Mouse (Mus musculus): ENCODE data around the gene Nrxn2.

The Nrxn2 gene

DNA sequence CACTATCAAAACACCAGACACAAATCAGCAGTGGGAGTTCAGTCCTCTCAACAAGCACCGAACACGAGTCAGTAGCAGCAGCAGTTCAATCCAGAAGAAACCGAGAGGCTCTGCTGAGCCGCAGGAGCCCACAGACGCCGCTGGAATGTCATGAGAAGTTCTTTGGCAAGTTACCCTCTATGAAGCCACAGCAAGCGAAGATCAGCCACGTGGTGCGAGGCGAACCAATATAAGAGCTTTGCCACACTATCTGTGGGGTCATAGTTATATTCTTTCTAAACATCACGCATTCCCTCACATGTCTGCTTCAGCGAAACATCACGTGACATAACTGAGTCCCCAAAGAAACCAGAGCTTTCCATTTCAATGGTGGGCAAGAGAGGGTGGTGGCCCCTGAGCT lies 126.2 kb downstream of the Nrxn2 start:
- DNase-seq, result no peak

DNA sequence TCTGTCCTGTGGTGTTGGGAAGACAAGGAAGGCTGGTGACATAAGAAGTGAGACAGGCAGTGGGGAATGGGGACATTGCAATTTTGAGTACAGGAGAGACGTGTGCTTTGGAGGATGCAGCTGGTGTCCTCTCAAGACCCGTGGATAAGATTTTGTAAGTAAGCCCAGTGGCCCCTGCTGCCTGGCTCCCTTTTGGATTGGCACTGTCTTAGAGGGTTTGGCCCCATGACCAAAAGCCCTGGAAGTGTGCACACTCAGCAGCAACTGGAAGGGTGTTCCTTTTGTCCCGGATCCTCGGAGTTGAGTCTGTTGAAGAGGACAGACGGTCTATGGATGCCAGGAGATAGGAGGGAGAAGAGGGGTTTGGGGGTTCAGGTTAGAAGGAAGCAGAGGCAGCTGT lies 127.0 kb downstream of the Nrxn2 start:
- no peak for DNase-seq

DNA sequence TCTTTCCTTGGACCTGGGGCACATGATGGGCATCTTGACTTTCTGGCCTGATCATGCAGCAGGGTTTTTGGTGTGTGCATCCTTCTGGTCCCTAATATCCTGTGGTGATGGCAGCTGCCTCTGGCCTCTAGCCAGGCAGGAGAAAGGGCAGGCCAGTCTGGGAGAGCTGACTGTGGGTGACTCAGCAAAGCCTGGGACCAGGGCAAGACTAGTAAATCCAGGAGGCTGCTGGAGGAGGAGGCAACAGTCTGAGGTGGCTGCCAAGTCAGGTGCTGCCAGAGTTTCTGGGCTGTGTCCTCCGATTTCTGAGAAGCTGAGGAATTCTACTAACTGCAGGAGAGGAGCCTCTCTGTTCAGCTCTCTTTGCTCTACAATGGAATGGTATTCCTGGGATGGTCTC lies 127.6 kb downstream of the Nrxn2 start:
- DNase-seq, result peak; percentile 75

DNA sequence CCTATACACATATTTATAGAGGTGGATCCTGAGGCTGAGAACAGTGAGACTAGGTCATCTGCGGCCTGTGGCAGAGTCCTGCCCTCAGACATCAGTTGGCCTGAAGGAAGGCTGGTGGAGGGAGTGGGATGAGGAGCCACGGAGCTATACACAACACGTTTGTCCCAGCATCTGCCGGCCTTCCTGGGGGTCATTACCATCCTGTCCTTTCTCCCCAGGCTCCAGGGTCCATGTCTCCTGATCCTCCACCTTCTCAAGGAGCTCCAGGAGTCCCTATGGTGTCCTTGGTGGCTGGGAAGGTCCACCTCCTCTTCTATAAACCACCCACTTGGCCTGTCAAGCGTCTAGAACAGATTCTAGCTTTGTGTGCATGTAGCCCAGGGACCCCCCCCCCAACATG lies 129.3 kb downstream of the Nrxn2 start:
- no peak for DNase-seq

DNA sequence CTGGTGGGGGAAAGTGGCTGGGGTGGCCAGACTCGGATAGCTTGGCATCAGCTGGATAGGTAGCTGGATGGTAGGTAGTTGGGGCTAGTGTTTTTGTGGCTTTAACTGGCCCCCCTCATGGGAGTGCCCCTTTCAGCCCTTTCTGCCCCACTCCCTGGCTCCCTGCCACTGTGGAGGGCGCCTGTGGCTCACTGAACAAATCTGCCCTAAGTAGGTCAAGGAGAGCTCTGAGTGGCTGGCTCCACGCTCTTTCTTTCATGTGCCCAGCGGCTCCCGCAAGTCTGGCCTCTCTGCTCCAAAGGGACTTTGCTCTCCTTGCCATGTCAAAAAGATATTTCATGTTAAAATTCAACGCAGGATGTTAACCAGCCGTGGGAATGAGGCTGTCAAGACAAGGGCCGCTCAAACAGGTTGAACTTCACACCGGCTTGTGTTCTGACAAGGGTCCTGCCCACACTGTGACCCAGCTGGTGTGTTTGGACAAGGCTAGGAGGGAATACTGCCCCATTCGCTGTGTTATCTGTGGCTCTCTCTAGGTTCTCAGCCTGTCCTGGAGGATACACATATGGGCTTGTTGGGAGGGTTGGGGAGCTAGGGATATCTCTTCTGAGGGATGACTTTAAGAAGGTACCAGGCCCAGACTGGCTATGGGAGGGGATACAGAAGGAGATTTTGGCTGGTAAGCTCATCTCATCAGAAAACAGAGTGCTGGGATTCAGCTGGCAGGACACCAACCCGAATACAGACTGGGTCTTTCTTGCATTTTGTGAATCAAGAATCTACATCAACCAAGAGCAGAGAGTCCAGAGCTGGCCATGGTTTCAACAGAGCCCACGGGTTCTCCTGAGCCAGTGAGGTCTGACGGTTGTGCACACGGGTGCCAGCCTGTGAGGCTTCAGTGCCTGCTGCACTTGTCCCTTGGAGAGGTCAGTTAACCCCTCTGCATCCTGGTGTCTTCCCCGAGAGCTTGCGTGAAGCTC lies 130.2 kb downstream of the Nrxn2 start:
- peak; percentile 83 for DNase-seq

DNA sequence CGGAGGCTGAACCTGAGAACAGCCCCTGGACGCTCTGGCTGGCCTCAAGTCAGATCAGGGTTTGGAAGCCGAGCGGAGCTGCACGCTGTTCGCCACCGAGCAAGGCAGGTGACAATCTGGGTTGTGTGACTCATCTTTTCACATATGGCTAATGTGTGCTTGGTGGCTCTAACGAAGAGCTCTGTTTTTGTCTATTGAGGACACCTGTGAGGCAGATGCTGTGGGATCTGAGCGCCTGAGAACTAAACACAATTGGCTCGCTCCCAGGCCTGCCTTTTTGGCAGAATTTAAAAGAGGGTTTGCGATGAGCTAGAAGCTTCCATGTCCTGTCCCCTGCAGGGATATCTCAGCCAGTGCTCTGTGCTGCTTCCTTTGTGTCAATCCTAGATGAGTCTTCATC lies 131.0 kb downstream of the Nrxn2 start:
- no peak for DNase-seq

DNA sequence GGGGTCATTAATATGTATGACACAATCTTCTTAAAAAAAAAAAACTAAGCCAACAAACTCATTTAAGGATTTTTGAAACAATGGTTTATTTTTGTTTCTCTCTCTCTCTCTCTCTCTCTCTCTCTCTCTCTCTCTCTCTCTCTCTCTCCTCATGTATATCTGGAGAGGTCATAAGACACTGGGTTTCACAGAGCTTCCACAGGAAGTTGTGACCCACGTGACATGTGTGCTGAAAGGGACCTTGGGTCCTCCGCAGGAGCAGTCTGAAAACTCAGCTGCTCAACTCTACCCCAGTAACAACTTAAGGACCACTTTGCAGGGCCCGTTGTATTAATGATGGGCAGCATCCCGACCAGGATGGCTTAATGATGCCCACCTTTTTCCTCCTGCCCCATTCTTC lies 132.7 kb downstream of the Nrxn2 start:
- no peak for DNase-seq

DNA sequence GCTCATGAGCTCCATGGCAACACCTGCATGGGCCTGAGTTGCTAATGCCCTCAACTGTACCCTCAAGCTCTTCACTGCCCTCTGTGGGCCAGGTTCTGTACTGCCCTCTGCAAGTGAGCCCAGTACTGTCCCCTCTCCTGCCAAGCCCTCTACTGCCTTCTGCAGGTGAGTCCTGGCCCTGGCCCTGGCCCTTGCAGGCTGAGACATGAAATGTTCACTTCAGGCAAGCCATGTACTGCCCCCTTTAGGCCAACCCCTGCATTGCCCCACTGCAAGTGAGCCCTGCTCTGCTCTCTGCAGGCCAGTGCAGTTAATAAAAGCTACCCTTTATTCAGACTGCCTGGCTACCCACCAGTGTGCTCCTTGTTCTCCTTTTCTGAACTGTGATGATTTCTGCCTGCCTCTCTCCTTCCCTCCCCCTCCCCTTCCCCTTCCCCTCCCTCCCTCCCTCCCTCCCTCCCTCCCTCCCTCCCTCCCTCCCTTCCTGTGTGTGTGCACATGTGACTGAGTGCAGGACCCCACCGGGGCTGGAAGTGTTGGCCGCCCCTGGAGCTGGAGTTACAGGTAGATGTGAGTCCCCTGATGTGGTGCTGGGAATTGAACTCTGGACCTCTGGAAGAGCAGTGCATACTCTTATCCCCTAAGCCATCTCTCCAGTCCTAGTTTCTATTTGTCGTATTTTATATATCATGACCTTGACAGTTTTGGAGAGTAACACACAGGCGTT lies 133.9 kb downstream of the Nrxn2 start:
- peak; percentile 76 for DNase-seq

DNA sequence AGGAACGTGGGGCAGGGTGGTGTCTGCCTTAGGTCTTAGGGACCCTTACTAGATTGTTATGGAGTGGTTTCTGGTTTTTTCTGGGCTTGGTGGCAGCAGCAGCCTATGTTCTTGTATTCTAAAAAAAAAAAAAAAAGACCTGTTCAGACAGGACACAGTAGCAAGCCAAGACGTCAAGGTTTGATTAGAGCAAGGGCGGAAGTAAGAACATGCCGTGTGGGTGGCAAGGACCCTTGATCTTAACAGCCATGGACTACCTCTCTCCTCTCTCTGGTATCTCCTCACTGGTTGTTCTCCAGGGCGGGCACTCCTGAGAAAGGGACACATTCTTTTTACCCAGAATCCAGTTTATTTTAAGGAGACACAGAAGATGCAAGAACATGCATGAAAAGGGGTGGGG lies 134.6 kb downstream of the Nrxn2 start:
- DNase-seq, result no peak

DNA sequence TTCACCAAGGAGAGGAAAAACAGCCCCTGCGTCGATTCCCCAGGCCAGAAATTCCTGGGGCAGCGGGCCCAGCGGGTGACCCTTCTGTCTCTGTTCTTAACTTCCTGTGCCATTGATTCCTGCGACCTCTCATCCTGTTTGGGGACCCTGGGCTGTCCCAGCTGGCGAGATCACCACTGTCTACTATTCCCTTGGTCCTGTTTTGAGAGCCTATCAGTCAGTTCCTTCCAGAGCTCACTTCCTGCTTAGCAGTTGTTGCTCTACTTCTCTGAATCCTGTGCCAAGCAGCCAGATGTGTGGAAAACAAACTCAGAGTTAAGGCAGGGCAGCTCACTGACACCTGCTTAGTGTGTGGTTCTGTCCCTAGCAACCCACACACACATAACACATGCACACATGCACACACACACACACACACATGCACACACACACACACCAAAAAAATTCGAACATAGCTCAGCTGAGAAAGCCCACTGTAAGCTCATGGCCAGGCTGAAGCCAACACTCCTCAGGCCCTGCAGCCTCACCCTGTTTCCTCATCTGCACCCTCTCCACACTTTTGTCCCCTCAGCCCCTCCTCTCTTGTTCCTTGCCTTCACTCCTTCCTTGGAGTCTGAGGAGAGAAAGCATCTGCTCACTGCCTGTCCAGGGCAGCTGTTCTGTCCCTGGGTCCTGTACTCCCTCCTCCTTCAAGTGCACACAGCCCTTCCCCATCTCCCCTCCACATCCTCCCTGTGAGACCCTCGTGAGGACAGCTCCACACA lies 135.5 kb downstream of the Nrxn2 start:
- peak; percentile 62 for DNase-seq

DNA sequence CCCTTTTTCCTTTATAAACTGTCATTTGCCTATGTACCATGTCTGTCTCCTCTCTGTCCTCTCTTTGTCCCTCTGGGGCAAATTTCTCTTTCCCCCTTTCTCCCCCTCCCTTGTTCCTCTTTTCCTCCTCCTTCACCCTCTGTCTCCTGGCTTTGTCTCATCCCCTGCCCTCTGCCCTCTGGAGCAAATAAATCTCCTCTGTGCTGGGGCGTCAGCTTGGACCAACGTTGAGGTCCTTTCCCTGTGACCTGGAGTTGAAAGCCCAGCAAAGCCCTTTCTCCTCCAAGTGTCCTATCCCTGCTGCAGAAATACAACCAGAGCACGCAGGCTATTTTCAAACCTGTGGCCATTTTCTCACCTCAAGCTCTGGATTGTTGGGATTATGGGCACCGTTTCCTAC lies 141.0 kb downstream of the Nrxn2 start:
- DNase-seq, result no peak

DNA sequence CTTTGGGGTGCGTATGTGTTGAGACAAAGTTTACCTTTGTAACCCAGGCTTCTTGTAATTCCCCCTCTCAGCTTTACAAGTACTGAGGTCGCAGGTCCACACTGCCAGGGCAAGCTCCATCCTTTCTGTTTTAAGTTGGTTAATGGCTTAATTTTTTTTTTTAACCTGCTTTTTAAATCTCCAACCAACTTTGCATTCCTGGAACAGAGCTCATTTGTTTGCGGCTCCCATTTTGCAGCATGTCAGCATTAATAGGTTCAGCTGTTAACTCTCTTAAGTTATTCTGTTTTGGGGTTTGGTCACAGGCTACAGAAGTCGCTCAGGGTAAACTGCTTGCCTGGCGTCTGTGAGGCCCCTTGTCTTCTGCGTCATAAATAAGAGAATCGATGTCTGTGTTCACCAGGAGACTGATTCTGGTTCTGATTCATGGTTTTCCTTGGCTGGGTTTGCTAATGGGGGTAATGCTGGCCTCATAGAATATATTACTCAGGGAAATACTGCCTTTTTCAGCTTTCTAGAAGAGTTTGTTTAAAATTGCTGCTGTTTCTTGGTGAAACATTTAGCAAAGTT lies 141.8 kb downstream of the Nrxn2 start:
- no peak for DNase-seq

DNA sequence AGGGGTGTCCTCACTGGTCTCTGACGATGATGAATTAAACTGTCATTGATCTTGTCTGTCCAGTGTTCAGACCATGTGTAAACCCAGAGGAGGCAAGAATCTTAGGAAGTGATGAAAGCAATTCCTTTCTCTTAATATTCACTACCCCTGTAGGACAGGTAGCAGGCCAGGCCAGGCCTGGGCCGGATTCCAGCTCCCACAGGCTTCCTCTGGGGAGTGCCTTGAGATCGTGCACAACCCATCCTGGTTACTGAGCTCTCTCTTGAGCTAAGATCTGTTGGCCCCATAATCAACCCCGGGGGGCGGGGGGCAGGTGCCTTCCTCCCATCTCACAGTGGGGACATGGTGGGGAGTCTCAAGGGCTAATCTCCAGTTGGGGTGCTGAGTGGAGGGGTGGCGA lies 146.6 kb downstream of the Nrxn2 start:
- DNase-seq, result no peak

DNA sequence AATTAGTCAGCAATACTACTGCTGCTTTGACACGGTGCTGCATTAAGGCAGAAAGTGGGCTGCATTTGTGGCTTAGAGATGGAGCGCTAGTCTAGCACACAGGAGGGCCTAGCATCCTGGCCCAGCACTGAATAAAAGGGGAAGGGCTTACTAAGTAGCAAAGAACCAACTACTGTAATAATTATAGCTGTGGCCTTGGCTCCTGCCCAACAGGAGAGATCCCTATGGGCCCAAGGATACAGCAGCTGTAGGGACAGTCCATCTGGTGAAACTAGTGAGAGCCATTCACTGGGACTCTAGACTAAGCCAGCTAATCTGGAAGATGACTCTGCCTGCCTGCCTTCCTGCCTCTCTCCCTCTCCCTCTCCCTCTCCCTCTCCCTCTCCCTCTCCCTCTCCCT lies 147.9 kb downstream of the Nrxn2 start:
- no peak for DNase-seq

DNA sequence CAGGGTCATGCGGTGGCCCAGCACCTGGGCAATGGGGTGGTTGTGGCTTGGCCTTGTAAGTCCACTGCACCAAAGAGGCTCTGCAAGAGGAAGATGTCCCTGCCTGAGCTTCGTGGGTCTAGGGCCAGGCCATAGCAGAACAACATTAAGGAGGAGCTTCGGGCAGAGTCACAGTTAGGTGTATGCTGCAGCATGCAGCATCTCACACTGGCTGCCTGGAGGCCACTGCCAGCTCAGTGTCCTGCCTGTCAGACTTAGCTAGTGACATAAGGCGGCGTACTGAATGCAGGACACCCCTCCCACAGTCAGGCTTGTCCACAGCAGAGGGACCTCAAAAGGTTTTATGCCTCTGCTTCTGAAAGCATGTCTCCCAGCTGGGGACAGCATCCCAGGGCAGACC lies 150.5 kb downstream of the Nrxn2 start:
- no peak for DNase-seq

DNA sequence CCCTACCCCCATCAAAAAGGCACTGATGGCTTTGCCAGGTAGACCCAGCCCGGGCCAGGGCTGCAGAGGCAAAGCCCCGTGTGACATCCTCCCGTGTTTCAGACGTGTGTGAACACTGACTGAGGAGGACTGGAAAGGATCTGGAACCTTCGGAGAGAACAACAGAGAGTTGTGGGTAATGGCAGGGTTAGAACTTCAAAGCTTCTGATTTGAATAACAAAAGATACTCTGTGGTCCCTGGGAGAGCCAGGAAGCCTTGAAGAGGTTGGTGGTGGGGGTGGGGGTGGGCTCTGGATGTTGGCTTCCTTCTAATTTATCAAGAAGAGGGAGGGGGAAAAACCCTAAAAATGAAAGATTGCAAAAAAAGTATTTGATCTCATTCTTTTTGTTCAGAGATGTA lies 151.0 kb downstream of the Nrxn2 start:
- DNase-seq, result no peak

DNA sequence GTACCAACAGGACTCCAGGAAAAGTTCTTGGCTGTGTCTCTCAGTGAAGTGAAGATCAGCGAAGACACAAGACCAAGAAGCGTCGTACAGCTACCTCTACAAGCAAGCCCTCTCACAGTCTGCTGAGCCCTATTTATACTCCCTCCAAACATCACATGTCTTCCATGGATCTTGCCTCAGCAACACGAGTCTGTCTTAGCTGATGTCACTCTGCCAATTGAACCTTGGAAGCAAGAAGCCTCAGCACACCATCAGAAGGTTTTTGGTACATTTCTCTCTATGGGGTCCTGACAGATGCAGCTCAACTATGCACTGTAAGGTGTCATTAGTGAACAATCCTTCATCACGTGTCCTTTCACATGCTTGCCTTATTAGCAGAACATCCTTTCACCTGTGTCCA lies 152.9 kb downstream of the Nrxn2 start:
- DNase-seq, result no peak

DNA sequence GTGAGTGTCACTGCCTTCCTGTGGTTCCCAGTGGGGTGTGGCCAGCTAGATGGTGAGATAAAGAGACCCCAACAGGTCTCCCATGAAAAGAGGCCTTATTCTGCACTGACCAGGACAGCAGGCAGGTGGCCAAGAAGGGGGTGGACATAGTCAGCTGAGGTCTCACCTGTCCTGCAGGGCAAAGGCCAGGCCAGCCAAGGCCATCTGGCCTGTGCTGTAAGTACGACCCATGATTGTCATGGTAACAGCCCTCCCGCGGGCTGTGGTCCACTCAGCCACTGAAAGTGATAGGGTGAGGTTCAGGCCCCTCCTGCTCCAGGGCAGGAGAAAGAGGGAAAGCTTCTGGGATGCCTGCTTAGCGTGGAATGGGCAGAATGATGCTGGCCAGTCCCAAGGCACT lies 153.5 kb downstream of the Nrxn2 start:
- no peak for DNase-seq

Data from kidney, postnatal 10 days (tissue).